Mouse (Mus musculus) G1E (cell line): ENCODE data around the gene Plekhg1.

ENCODE experiments used
- CTCF ChIP-seq: IDR thresholded peaks from 2 replicates; pipeline ENCODE4 v1.5.1; 2012; ENCODE audit warnings: low read depth, low read length, inconsistent platforms, mixed read lengths
- POLR2AphosphoS5 ChIP-seq: IDR thresholded peaks from 2 replicates; pipeline ENCODE4 v1.6.1; 2012; ENCODE audit warnings: low read depth, low read length, inconsistent platforms; ENCODE audit not compliant: insufficient replicate concordance

GRCm38 (mm10) chr10:3857912-3858311 is 117.7 kb downstream of the Plekhg1 start:
- TF ChIP-seq CTCF (no peak), POLR2AphosphoS5 (no peak)
